Mouse (Mus musculus) layer of hippocampus, postnatal 14 days (tissue): ENCODE measurements around the gene Dusp12. TPM values are rescaled to one million over a fixed set of nuclear protein-coding genes. Genes with fewer than 3 reads are reported as not detected.
A peak's percentile ranks its signal among the peaks of the same experiment; 100 is the strongest.

Experiments used
- DNase-seq, 2 experiments: peaks; one replicate each; pipeline ENCODE4 v3.0.0; 2021 to 2022; ENCODE audit warnings: low spot score in 2 of 2, mixed read lengths in 1 of 2
- total RNA-seq, 2 experiments: library from RNA; stranded (reverse); gene quantifications; 2 replicates each; pipeline ENCODE4 v1.2.3; 2021

The Dusp12 gene
- total RNA-seq, 2 experiments from 2014 or later = 12.5 to 18.2 TPM

DNA sequence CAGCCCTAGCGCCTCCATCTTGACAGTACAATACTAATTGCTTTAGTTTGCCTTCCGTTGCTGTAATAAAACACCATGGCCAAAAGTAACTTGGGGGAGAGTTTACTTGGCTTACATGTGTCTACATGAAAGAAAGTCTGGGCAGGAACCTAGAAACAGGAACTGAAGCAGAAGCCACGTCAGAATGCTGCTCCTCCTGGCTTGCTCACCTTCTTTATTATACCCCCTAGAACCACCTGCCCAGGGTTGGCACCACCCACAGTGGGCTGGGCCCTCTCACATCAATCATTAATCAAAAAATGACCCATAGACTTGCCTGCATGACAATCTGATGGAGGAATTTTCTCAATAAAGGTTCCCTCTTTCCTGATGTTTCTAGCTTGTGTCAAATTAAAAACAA, 20.6 kb downstream of the Dusp12 start:
- no peak for DNase-seq

DNA sequence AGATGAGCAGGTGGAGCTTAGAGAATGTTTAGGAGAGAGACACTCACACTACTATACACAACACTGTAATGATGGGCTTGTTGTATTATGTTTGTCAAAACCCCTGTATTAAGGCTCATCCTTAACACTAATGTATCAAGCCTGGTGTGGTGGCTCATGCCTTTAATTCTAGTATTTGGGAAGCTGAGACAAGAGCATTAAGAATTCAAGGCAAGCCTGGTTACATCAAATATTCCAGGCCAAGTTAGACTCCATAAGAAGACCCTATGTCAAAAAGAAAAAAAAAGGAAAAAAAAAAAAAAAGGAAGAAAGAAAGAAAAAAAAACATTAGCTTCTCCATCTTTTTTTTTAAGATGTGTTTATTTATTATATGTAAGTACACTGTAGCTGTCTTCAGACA, 21.1 kb downstream of the Dusp12 start:
- DNase-seq = no peak

GRCm38 (mm10) chr1:170863033-170863432, 22.3 kb downstream of the Dusp12 start:
- no peak for DNase-seq

- no peak for DNase-seq
Observed at GRCm38 (mm10) chr1:170862435-170862717, 23.0 kb downstream of the Dusp12 start.

DNA sequence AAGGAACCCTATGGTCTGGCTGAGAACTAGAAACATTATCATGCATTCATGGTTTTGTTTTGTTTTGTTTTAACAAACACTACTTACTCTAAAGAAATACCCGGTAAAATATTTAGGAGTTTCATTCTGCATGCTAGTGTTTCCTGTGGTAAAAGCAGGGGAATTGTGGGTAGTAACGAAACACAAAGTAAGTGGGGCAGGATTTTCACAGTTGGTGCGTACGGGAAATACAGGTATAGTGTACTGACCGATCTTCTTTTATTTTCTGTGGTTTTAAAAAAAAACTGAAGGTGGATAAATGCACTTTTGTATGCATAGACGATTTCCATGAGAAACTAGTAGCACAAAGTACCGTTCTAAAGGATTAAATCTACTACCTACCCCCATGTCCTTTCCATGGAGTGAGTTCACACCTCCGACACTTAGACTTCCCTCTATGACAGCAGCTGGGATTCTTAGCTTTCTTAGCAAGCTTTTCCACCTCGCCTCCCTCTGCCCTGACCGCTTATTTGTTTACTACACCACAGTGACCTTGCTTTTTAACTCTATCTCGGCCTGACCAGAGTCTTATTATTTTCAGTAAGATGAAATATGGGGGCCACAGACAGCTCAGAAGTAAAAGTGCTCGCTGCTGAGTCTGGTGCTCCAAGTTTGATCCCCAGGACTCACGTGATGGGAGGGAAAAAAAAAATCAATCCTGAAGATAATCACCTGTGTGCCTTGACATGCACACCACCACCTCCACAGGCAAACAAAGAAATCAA, 23.5 kb downstream of the Dusp12 start:
- DNase-seq = no peak

DNA sequence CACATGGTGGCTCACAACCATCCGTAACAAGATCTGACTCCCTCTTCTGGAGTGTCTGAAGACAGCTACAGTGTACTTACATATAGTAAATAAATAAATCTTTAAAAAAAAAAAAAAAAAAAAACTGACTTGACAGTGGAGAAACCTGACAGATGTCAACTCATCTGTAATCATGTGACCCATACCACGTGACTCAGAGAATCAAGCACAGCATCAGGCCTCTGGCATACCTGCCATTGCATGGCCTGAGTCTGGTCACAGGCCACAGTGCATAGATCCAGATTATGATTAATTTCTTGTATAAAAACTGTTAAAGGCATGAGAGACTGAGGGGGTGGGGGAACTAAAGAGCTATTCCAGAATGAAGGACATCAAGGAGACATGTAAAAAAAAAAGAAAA, 26.5 kb downstream of the Dusp12 start:
- DNase-seq = no peak

GRCm38 (mm10) chr1:170857369-170857768, 28.0 kb downstream of the Dusp12 start:
- DNase-seq = peak in 1 of 2 experiments; percentile 64

DNA sequence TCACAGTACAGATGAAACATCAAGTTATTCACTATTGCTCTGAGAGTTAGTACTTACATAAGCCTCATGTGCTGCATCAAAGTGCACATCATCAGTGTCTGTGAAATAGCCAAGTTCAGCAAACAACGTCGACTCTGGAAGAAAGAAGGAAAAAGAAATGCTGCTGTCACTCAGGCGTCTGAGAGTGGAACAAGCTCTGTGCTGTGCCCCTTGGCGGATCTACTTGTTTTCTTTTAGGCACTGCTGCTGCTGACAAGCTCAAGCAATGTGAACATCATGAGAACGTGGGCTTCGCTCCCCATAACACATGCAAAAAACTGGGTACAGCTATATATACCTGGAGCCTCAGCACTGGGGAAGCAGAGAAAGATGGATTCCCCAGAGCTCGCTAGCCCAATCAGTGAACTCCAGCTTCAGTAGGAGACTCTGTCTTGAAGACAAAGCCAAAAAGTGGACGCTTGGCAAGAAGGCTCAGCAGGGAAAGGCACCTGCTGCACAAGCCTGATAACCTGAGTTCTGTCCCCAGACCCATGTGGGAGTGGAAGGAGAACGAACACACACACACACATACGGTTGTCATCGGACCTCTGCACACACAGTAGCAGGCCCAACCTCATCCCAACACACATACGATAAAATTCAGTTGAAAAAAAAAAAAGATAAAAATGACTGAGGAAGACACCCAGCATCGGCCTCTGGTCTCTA, 30.1 kb downstream of the Dusp12 start:
- DNase-seq = no peak

- DNase-seq = no peak
Observed at GRCm38 (mm10) chr1:170853604-170854003, 31.7 kb downstream of the Dusp12 start.

GRCm38 (mm10) chr1:170850637-170851624, 34.4 kb downstream of the Dusp12 start:
- no peak for DNase-seq

- no peak for DNase-seq
Observed at GRCm38 (mm10) chr1:170850007-170850406, 35.3 kb downstream of the Dusp12 start.

GRCm38 (mm10) chr1:170845448-170846307, 39.7 kb downstream of the Dusp12 start:
- DNase-seq = no peak

- DNase-seq = peak in 1 of 2 experiments; percentile 30
Observed at GRCm38 (mm10) chr1:170844380-170844779, 41.0 kb downstream of the Dusp12 start.

GRCm38 (mm10) chr1:170839685-170840084, 45.7 kb downstream of the Dusp12 start:
- peak in 1 of 2 experiments; percentile 72 for DNase-seq

GRCm38 (mm10) chr1:170834756-170835155, 50.6 kb downstream of the Dusp12 start:
- DNase-seq = no peak

DNA sequence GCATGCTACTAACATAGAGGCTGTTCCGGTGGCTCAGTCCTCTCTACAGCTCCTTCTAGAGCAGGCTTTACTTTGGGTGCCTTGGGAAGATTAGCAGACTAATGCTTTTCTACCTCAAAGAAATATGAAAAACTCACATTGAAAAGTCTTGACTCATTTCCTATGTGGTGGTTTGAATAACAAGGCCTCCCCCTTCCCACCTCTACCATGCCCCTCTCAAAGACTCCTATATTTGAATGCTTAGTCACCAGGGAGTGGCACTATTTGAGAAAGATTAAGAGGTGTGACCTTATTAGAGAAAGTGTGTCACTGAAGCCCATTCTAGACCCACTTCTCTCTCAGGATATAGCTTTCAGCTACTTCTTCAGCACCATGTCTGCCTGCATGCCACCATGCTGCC, 55.6 kb downstream of the Dusp12 start:
- DNase-seq = no peak

- DNase-seq = no peak
Observed at GRCm38 (mm10) chr1:170829344-170829743, 56.0 kb downstream of the Dusp12 start.
